Mouse (Mus musculus) midbrain, embryonic 14.5 days (tissue): ENCODE results near the gene Grk6. TPM values are rescaled to one million over a fixed set of nuclear protein-coding genes. Genes with fewer than 3 reads are reported as not detected.

Experiments
- ATAC-seq: fragments of 200-750 bp; cut with Nextera tagmentation; 2 replicates; pipeline ENCODE4 v1.8.0; 2017; ENCODE audit warnings: moderate number of reproducible peaks, moderate library complexity; ENCODE audit not compliant: low FRiP score, low TSS enrichment
- DNase-seq: peaks from one replicate; pipeline ENCODE4 v3.0.0-alpha.2; 2015
- H3K27ac ChIP-seq: fragments of 300-500 bp; sonication (generic); replicated peaks from 2 replicates; pipeline ENCODE4 v1.5.1; 2014; ENCODE audit warnings: mild to moderate bottlenecking, low read depth, low read length, moderate library complexity
- H3K27me3 ChIP-seq: fragments of 300-500 bp; sonication (generic); 2 replicates; pipeline ENCODE4 v1.6.1; 2014; ENCODE audit warnings: low read length, control low read depth, mixed read lengths; ENCODE audit not compliant: control insufficient read depth, insufficient read depth
- H3K36me3 ChIP-seq: fragments of 300-500 bp; sonication (generic); 2 replicates; pipeline ENCODE4 v1.6.1; 2014; ENCODE audit warnings: low read length, control low read depth; ENCODE audit not compliant: control insufficient read depth, insufficient read depth
- H3K4me1 ChIP-seq: fragments of 300-500 bp; sonication (generic); 2 replicates; pipeline ENCODE4 v1.6.1; 2014; ENCODE audit warnings: mild to moderate bottlenecking, antibody characterized with exemption, low read length, control low read depth; ENCODE audit not compliant: control insufficient read depth, insufficient read depth
- H3K4me2 ChIP-seq: fragments of 300-500 bp; sonication (generic); 2 replicates; pipeline ENCODE4 v1.6.1; 2014; ENCODE audit warnings: mild to moderate bottlenecking, low read length, moderate library complexity
- H3K4me3 ChIP-seq: fragments of 300-500 bp; sonication (generic); replicated peaks from 2 replicates; pipeline ENCODE4 v1.5.1; 2014; ENCODE audit warnings: low read depth, low read length
- H3K9ac ChIP-seq: fragments of 300-500 bp; sonication (generic); replicated peaks from 2 replicates; pipeline ENCODE4 v1.6.1; 2014; ENCODE audit warnings: mild to moderate bottlenecking, low read length, moderate library complexity
- H3K9me3 ChIP-seq: fragments of 300-500 bp; sonication (generic); 2 replicates; pipeline ENCODE4 v1.6.1; 2016; ENCODE audit warnings: low read length, control low read depth, mixed read lengths; ENCODE audit not compliant: control insufficient read depth
- WGBS: fragments of 180-500 bp; shearing (Covaris S2); extraction: QIAGEN DNeasy Blood & Tissue Kit; methylation state at CpG from one replicate; pipeline ENCODE4 v1.1.7; 2014; 5-methylcytosine and 5-hydroxymethylcytosine counted together
- polyA plus RNA-seq: library from polyadenylated mRNA; unstranded; fragments of >200 nt; fragmentation: Nextera tagmentation; extraction: Ambion mirVana; gene quantifications from 2 replicates; pipeline ENCODE4 v1.2.1, GENCODE M21; 2014

Gene Grk6
- polyA plus RNA-seq, 1 experiment from 2014 or later: 44.0 TPM

GRCm38 (mm10) chr13:55484520-55485088 lies 39.7 kb downstream of the Grk6 start:
- DNase-seq: no peak
- Histone ChIP-seq H3K9me3 (no peaks in the 10 kb centered on the region), H3K4me3 (peak overlapping the region; percentile 100), H3K27me3 (no peaks in the 10 kb centered on the region), H3K4me1 (peaks cover 44% of the 10 kb centered on the region), H3K27ac (peak overlapping the region; percentile 100), H3K9ac (peak overlapping the region; percentile 100), H3K36me3 (peaks cover 46% of the 10 kb centered on the region), H3K4me2 (peak overlapping the region; percentile 100)
- ATAC-seq: no peak
- 6% methylated on average over 7 of the region's 7 CpGs for WGBS

DNA sequence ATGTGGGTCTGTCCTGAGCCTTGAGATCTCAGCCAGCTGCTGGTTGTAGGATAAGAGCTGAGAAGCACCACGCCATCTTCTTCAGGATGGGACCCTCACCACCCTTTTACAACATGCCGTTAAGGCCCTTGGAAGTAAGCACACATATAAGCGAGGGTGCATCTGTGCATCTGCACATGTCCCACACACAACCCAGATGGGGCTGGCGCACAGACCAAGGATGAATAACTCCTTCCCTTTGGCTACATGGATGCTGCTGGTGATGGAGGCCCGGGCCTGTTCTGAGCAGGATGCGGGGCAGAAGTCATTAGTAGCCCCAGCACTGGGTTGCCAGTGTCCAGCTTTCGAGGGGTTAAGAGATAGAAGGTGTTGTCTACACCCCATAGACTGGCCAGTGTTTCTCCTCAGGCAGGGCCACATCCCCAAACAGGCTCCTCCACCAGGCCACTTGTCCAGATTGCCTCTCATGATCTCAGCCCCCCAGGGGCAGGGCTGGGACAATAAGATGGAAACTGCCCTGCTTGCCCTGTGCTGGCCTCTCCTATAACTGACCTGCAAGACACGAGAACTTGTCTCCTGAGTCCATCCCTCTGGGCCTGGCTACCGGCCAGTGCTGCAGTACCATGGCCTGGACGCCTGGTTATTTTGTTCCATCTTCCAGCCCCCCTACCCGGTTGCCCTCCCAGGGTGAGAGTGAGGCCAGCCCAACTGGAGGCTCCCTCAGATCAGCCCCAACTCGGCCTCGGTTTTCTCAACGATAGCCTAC lies 41.3 kb downstream of the Grk6 start:
- peak overlapping the region; percentile 100 for H3K9ac ChIP-seq
- WGBS: 29% methylated on average over 14 of the region's 14 CpGs
- no peak for ATAC-seq
- peaks cover 44% of the 10 kb centered on the region for H3K4me1 ChIP-seq
- H3K4me3 ChIP-seq: peak overlapping the region; percentile 100
- peak; percentile 59 for DNase-seq
- peaks cover 30% of the 10 kb centered on the region for H3K36me3 ChIP-seq
- H3K9me3 ChIP-seq: no peaks in the 10 kb centered on the region
- no peaks in the 10 kb centered on the region for H3K27me3 ChIP-seq
- H3K27ac ChIP-seq: peak overlapping the region; percentile 100
- peak overlapping the region; percentile 100 for H3K4me2 ChIP-seq

- Histone ChIP-seq H3K27ac (peak overlapping the region; percentile 100), H3K4me1 (peaks cover 44% of the 10 kb centered on the region), H3K4me2 (peak overlapping the region; percentile 100), H3K9me3 (no peaks in the 10 kb centered on the region), H3K9ac (peak overlapping the region; percentile 100), H3K36me3 (peaks cover 22% of the 10 kb centered on the region), H3K27me3 (no peaks in the 10 kb centered on the region), H3K4me3 (peak overlapping the region; percentile 100)
- peak; percentile 48 for ATAC-seq
- peak; percentile 83 for DNase-seq
- 0% methylated on average over 29 of the region's 29 CpGs for WGBS
Measured at GRCm38 (mm10) chr13:55486916-55487577, 42.2 kb downstream of the Grk6 start.

GRCm38 (mm10) chr13:55487578-55488498 lies 43.0 kb downstream of the Grk6 start, which contains the start of gene Dbn1:
Gene Dbn1 (minus strand): TSS chr13:55488111.
- peaks cover 38% of the 10 kb centered on the region for H3K4me1 ChIP-seq
- H3K27me3 ChIP-seq: no peaks in the 10 kb centered on the region
- WGBS: under 1% methylated on average over 65 of the region's 83 CpGs
- H3K4me2 ChIP-seq: peak within 1 kb of the TSS; percentile 100
- H3K9me3 ChIP-seq: no peaks in the 10 kb centered on the region
- H3K36me3 ChIP-seq: peaks cover 14% of the 10 kb centered on the region
- H3K27ac ChIP-seq: peak within 1 kb of the TSS; percentile 100
- ATAC-seq (peak; percentile 80), DNase-seq (peak; percentile 92)
- H3K4me3 ChIP-seq: peak within 1 kb of the TSS; percentile 100
- H3K9ac ChIP-seq: peak within 1 kb of the TSS; percentile 100

GRCm38 (mm10) chr13:55494257-55494656 lies 49.4 kb downstream of the Grk6 start:
- DNase-seq (no peak), ATAC-seq (no peak; the same call in 1 of the 2 replicates)
- Histone ChIP-seq H3K36me3 (peaks cover 13% of the 10 kb centered on the region), H3K27ac (no peak overlapping the region), H3K4me1 (peaks cover 28% of the 10 kb centered on the region), H3K9ac (no peak overlapping the region), H3K4me2 (no peak overlapping the region), H3K9me3 (no peaks in the 10 kb centered on the region), H3K4me3 (no peak overlapping the region), H3K27me3 (no peaks in the 10 kb centered on the region)
- 27% methylated on average over 2 of the region's 2 CpGs for WGBS

DNA sequence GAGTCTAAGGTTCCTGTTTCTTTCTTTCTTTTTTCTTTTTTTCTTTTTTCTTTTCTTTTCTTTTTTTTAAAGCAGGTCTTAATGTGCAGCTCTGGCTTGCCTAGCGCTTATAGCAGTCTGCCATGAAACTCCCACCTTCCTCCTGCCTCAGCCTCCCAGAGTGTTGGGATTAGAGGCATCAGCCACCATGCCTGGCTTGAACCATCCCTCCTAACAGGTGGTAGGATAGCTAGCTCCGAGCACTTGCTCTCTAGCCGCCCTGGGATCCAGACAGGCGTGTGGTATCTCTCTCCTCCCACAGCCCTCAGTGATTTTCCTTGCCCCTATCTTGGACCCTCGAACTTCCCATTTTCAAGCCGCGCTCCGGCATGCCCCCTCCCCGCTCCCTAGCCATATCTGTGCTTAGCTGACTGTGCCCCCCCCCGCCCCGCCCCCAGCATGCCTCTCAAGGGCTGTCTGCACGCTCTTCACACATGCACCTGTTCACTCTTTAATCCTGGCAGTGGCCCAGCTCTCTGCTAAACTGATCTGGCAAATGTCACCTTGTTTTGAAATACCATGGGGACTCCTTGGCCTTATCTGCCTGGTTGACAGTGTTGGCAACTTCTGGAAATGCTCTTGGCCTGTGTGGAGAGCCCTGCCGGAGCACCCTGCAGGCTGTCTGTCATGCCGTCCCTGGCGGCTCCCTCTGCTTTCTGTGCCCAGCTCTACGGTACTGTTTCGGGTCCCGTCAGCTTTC lies 50.2 kb downstream of the Grk6 start:
- Histone ChIP-seq H3K36me3 (peaks cover 18% of the 10 kb centered on the region), H3K4me2 (peak overlapping the region; percentile 10; the same call in 1 of the 2 replicates), H3K4me3 (no peak overlapping the region), H3K4me1 (peaks cover 28% of the 10 kb centered on the region), H3K9ac (no peak overlapping the region; the same call in 1 of the 2 replicates), H3K27me3 (no peaks in the 10 kb centered on the region), H3K27ac (peak overlapping the region; percentile 64), H3K9me3 (no peaks in the 10 kb centered on the region)
- ATAC-seq: no peak
- WGBS: 15% methylated on average over 18 of the region's 18 CpGs
- DNase-seq: peak; percentile 35

- peaks cover 21% of the 10 kb centered on the region for H3K36me3 ChIP-seq
- H3K9ac ChIP-seq: 0 out of 2 replicates have a peak overlapping the region, but pooled peaks have one; percentile 13
- no peak overlapping the region for H3K4me3 ChIP-seq
- H3K27me3 ChIP-seq: no peaks in the 10 kb centered on the region
- no peaks in the 10 kb centered on the region for H3K9me3 ChIP-seq
- 0 out of 2 replicates have a peak overlapping the region, but pooled peaks have one; percentile 19 for H3K4me2 ChIP-seq
- peaks cover 28% of the 10 kb centered on the region for H3K4me1 ChIP-seq
- peak overlapping the region; percentile 64; the same call in 1 of the 2 replicates for H3K27ac ChIP-seq
- WGBS: 6% methylated on average over 4 of the region's 4 CpGs
- ATAC-seq: no peak
- peak; percentile 67 for DNase-seq
Measured at GRCm38 (mm10) chr13:55495702-55496101, 50.8 kb downstream of the Grk6 start.
